Mouse (Mus musculus) midbrain, embryonic 13.5 days (tissue): ENCODE results near the gene Ano10. TPM values are rescaled to one million over a fixed set of nuclear protein-coding genes. Genes with fewer than 3 reads are reported as not detected.

Source experiments
- ATAC-seq: fragments of 200-750 bp; cut with Nextera tagmentation; 2 replicates; pipeline ENCODE4 v1.8.0; 2017; ENCODE audit warnings: mild to moderate bottlenecking, moderate TSS enrichment, moderate library complexity
- H3K27ac ChIP-seq: fragments of 300-500 bp; sonication (generic); 2 replicates; pipeline ENCODE4 v1.5.1; 2015; ENCODE audit warnings: inconsistent platforms, mild to moderate bottlenecking, moderate library complexity
- H3K27me3 ChIP-seq: fragments of 300-500 bp; sonication (generic); 2 replicates; pipeline ENCODE4 v1.6.1; 2015; ENCODE audit warnings: mild to moderate bottlenecking, inconsistent platforms
- H3K36me3 ChIP-seq: fragments of 300-500 bp; sonication (generic); 2 replicates; pipeline ENCODE4 v1.6.1; 2015; ENCODE audit warnings: mild to moderate bottlenecking, inconsistent platforms
- H3K4me1 ChIP-seq: fragments of 300-500 bp; sonication (generic); replicated peaks from 2 replicates; pipeline ENCODE4 v1.6.1; 2015; ENCODE audit warnings: inconsistent platforms
- H3K4me2 ChIP-seq: fragments of 300-500 bp; sonication (generic); replicated peaks from 2 replicates; pipeline ENCODE4 v1.6.1; 2015; ENCODE audit warnings: moderate library complexity, mild to moderate bottlenecking, inconsistent platforms
- H3K4me3 ChIP-seq: fragments of 300-500 bp; sonication (generic); replicated peaks from 2 replicates; pipeline ENCODE4 v1.5.1; 2015; ENCODE audit warnings: mild to moderate bottlenecking, inconsistent platforms
- H3K9ac ChIP-seq: fragments of 300-500 bp; sonication (generic); replicated peaks from 2 replicates; pipeline ENCODE4 v1.6.1; 2015; ENCODE audit warnings: mild to moderate bottlenecking, inconsistent platforms
- H3K9me3 ChIP-seq: fragments of 300-500 bp; sonication (generic); 2 replicates; pipeline ENCODE4 v1.6.1; 2016; ENCODE audit warnings: mild to moderate bottlenecking, inconsistent platforms
- WGBS: fragments of 180-500 bp; shearing (Covaris S2); methylation state at CpG from one replicate; pipeline ENCODE4 v1.1.7; 2015; 5-methylcytosine and 5-hydroxymethylcytosine counted together
- polyA plus RNA-seq: library from polyadenylated mRNA; unstranded; fragments of >200 nt; fragmentation: Nextera tagmentation; extraction: Ambion mirVana; gene quantifications from 2 replicates; pipeline ENCODE4 v1.2.1, GENCODE M21; 2015

The Ano10 gene
- polyA plus RNA-seq = 44.6 and 45.4 TPM in 2 replicates

DNA sequence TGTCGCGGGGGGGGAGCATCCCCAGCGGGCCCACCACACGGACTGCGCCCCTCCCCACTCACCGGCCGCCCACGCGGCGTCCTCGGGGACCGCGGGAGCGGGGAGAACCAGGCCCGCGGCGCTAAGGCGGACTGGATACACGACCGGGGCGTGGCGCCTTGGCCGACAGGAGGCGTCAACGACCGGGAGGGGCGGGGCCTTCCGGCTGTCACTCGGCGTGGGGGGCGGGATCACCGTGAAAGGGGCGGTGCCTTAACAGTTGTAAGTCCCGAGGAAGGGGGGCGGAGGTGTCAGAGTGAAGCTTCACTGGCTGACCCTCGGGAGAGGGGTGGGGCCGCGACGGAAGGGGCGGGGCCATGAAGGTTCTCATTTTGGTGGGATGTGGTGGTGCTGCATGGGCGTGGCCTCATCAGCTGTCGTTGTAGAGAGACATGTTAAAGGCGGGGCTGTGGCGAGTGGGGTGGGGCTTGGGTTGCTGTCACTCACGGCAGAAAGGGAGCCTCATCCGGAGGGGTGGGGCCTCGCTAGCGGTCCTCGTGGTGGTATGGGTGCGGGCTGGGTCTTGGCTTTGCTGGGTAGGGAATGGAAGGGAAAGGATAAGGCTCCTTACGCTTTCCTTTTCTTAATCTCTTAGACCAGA, at the start of gene Ano10:
Gene Ano10, minus strand, starts transcription at position 182 of the 640 bp plus-strand sequence.
- peak within 1 kb of the TSS; percentile 86 for H3K27ac ChIP-seq
- ATAC-seq = peak; percentile 97
- peak within 1 kb of the TSS; percentile 65 for H3K4me2 ChIP-seq
- H3K4me3 ChIP-seq = peak within 1 kb of the TSS; percentile 81
- H3K27me3 ChIP-seq = no peaks in the 10 kb centered on the region
- peak within 1 kb of the TSS; percentile 83 for H3K9ac ChIP-seq
- H3K36me3 ChIP-seq = no peaks in the 10 kb centered on the region
- 2% methylated on average over 51 of the region's 51 CpGs for WGBS
- H3K9me3 ChIP-seq = no peaks in the 10 kb centered on the region
- peaks cover 21% of the 10 kb centered on the region for H3K4me1 ChIP-seq

DNA sequence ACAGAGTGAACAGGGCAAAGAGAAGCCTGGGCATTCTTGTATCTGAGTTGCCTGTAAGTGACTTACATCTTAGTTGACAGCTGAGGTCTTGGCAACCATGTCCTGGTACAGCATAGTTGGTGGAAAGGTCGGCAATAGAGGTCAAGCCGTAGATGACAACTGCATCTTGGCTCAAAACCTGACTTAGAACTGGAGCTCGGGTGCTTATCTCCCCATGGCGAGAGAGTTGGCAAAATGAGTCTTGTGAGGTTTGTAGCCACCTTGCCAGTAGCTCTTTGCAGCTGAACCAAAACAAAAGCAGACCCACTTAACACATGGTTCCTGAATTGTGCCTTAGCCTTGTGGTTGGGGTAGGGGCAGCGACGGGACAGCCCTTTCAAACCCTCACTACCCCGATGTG, 49.2 kb upstream of the Ano10 start:
- Histone ChIP-seq H3K27ac (no peak overlapping the region), H3K4me3 (no peak overlapping the region), H3K4me1 (no peaks in the 10 kb centered on the region), H3K4me2 (no peak overlapping the region), H3K36me3 (no peaks in the 10 kb centered on the region), H3K27me3 (no peaks in the 10 kb centered on the region), H3K9me3 (no peaks in the 10 kb centered on the region), H3K9ac (no peak overlapping the region)
- no peak for ATAC-seq
- WGBS = 90% methylated on average over 7 of the region's 7 CpGs

DNA sequence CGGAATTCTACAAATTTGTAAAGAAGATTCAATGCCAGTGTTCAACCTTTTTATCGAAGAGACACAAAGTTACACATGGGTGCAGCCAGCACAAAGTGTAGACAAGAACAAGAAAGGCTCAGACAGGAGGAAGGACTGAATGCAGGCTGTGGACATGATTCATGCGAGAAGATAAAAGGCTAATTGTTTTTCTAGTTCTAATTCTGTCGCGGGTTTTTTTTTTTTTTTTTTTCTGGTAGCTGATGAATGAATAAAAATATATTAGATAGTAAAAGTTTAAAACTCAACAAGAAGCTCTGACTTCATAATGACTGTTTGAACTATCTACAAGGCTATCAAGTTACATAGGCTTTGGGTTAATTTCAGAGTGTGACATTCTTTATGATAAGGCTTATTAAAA, 45.7 kb upstream of the Ano10 start:
- H3K9me3 ChIP-seq = no peaks in the 10 kb centered on the region
- H3K27ac ChIP-seq = no peak overlapping the region
- no peak overlapping the region for H3K4me2 ChIP-seq
- WGBS = 63% methylated on average over 5 of the region's 5 CpGs
- no peaks in the 10 kb centered on the region for H3K27me3 ChIP-seq
- no peak overlapping the region for H3K9ac ChIP-seq
- H3K36me3 ChIP-seq = no peaks in the 10 kb centered on the region
- ATAC-seq = no peak
- H3K4me3 ChIP-seq = no peak overlapping the region
- no peaks in the 10 kb centered on the region for H3K4me1 ChIP-seq

DNA sequence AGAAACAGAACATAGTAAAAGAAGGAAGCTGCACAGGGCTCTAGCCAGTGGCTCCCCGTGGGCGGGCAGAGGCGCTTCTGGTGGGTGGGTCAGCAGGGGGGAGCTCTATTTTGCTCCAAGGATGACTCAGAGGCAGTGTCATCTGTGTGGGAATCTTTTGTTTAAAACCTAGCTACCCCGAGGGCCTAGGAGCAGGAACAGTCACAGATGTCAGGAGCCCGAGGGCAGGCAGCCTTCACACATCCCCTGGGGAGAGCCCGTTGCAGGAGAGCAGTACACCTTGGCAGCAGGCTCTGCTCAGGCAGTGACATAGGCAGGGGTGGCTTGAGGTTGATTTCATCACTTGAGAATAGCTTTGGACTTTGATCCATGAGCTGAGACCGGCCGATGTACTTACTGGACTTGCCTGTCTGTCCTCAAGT, 43.3 kb upstream of the Ano10 start:
- Histone ChIP-seq H3K36me3 (no peaks in the 10 kb centered on the region), H3K4me2 (no peak overlapping the region), H3K4me1 (no peaks in the 10 kb centered on the region), H3K4me3 (no peak overlapping the region), H3K9ac (no peak overlapping the region), H3K9me3 (no peaks in the 10 kb centered on the region), H3K27me3 (no peaks in the 10 kb centered on the region), H3K27ac (no peak overlapping the region)
- WGBS = 42% methylated on average over 8 of the region's 8 CpGs
- no peak for ATAC-seq

DNA sequence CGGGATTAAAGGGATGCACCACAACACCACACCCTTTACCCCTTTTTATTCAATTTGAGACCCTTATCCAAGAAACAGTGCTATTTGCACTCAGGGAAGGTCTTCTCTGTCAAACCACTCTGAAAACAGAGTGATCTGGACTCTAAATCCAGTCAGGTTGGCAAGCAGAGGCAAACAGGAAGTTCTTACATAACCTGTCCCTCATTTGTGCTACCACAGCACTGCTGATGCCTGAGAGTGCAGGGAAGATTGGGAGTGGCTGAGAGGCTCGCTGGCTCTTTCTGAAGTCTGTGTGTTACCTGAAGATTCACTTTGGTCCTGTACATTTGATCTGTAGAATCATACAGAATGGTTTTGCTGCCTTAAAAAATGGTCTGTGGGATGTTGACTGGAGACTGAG, 42.5 kb upstream of the Ano10 start:
- Histone ChIP-seq H3K9me3 (no peaks in the 10 kb centered on the region), H3K4me3 (no peak overlapping the region), H3K27me3 (no peaks in the 10 kb centered on the region), H3K27ac (no peak overlapping the region), H3K4me1 (no peaks in the 10 kb centered on the region), H3K9ac (no peak overlapping the region), H3K4me2 (no peak overlapping the region), H3K36me3 (no peaks in the 10 kb centered on the region)
- ATAC-seq = no peak
- WGBS = 72% methylated on average over 2 of the region's 2 CpGs

DNA sequence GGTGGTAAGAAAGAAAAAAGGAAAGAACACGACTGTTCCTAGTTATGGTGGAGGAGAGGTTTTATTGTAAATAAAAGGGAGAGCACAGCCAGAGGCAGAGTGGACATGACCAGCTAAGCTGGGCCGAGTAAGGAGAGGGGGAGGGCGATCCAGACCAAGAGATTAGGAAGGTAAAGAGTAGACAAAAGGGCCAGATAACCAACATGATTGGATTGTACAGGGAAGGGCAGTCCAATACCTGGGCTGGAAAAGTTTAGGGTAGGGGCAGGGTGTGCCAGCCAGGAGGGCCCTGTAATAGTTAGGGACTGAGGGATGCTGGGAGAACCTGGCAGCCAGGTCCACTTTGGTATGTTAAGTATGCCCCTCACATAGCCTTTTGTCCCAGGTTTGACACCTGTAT, 34.0 kb upstream of the Ano10 start:
- no peaks in the 10 kb centered on the region for H3K4me1 ChIP-seq
- no peaks in the 10 kb centered on the region for H3K36me3 ChIP-seq
- WGBS = 66% methylated on average over 3 of the region's 3 CpGs
- H3K27me3 ChIP-seq = no peaks in the 10 kb centered on the region
- ATAC-seq = no peak
- no peak overlapping the region for H3K9ac ChIP-seq
- H3K9me3 ChIP-seq = no peaks in the 10 kb centered on the region
- no peak overlapping the region for H3K27ac ChIP-seq
- no peak overlapping the region for H3K4me3 ChIP-seq
- no peak overlapping the region for H3K4me2 ChIP-seq

DNA sequence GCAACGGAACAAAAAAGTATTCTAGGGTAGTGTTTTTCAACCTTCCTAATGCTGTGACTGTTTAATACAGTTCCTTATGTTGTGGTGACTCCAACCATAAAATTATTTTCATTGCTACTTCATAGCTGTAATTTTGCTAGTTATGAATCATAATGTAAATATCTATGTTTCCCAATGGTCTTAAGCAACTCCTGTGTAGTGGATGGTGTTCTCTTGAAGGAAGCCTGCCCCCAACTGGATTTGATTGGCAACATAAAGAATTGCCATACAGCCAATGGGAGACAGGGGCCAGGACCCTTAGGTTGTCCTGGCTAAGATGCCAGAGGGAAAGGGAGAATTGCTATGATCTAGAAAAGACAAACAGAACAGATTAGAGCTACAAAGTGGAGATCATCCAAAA, 31.8 kb upstream of the Ano10 start:
- 94% methylated on average over 1 of the region's 1 CpGs for WGBS
- Histone ChIP-seq H3K36me3 (no peaks in the 10 kb centered on the region), H3K9ac (no peak overlapping the region), H3K4me1 (no peaks in the 10 kb centered on the region), H3K9me3 (no peaks in the 10 kb centered on the region), H3K27ac (no peak overlapping the region), H3K4me3 (no peak overlapping the region), H3K27me3 (no peaks in the 10 kb centered on the region), H3K4me2 (no peak overlapping the region)
- ATAC-seq = no peak

DNA sequence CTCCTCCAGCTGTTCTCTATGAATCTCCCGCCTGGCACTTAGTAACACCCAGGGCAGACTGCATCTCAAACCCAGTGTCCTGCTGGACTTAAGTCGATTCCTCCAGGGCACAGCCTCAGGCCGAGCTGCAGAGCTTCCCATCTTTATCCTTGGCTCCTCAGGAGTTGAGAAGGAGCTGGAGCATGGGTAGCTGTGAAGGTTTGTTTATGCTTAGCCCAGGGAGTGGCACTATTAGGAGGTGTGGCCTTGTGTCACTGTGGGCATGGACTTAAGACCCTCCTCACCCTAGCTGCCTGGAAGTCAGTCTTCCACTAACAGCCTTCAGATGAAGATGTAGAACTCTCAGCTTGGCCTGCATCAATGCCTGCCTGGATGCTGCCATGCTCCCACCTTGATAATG, 28.1 kb upstream of the Ano10 start:
- 68% methylated on average over 3 of the region's 3 CpGs for WGBS
- Histone ChIP-seq H3K36me3 (no peaks in the 10 kb centered on the region), H3K27me3 (no peaks in the 10 kb centered on the region), H3K9me3 (0 out of 2 replicates have a peak, but pooled peaks cover 2% of the 10 kb centered on the region), H3K9ac (no peak overlapping the region), H3K4me1 (no peaks in the 10 kb centered on the region), H3K4me3 (no peak overlapping the region), H3K4me2 (no peak overlapping the region), H3K27ac (no peak overlapping the region)
- no peak for ATAC-seq

DNA sequence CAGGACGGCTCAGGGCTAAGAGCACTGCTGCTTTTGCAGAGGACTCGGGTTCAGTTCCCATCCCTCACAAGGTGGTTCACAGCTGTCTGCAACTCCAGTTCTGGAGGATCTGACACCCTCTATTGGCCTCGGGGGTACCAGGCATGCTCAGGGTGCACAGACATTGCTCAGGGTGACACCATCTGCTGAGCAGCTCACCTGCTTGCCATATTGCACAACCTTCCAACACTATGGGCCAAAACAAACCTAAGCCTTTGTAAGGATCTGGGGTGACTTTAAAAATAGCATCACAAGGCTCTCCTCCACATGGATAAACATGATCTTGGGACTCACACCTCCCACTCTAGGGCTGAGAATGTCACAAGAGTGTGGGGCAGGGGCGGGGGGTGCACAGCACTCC, 26.4 kb upstream of the Ano10 start:
- 90% methylated on average over 4 of the region's 4 CpGs for WGBS
- Histone ChIP-seq H3K4me3 (no peak overlapping the region), H3K4me2 (no peak overlapping the region), H3K9ac (no peak overlapping the region), H3K9me3 (0 out of 2 replicates have a peak, but pooled peaks cover 2% of the 10 kb centered on the region), H3K4me1 (no peaks in the 10 kb centered on the region), H3K27ac (no peak overlapping the region), H3K27me3 (no peaks in the 10 kb centered on the region), H3K36me3 (no peaks in the 10 kb centered on the region)
- no peak for ATAC-seq

DNA sequence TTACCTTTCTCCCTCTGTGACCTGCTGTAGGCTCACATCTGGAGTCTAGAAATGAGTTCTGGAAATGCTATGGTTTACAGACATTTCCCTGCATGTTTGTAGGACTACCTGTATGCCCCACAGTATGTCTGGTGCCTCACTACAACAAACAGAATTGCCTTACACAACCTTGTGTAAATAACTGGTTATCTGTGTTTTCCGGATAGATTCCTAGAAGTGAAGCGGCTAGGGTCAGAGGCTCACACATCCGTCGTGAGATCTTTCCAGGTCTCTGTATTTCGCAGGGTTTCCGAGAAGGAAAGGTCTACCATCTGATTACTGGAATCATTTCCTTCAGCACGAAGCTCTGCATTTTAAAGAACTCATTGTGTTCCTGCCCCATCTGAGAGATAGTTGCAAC, 22.3 kb upstream of the Ano10 start:
- no peaks in the 10 kb centered on the region for H3K36me3 ChIP-seq
- 90% methylated on average over 7 of the region's 7 CpGs for WGBS
- no peaks in the 10 kb centered on the region for H3K4me1 ChIP-seq
- no peak overlapping the region for H3K4me2 ChIP-seq
- no peaks in the 10 kb centered on the region for H3K27me3 ChIP-seq
- no peak for ATAC-seq
- H3K9me3 ChIP-seq = 0 out of 2 replicates have a peak, but pooled peaks cover 2% of the 10 kb centered on the region
- H3K4me3 ChIP-seq = no peak overlapping the region
- H3K27ac ChIP-seq = no peak overlapping the region
- no peak overlapping the region for H3K9ac ChIP-seq

DNA sequence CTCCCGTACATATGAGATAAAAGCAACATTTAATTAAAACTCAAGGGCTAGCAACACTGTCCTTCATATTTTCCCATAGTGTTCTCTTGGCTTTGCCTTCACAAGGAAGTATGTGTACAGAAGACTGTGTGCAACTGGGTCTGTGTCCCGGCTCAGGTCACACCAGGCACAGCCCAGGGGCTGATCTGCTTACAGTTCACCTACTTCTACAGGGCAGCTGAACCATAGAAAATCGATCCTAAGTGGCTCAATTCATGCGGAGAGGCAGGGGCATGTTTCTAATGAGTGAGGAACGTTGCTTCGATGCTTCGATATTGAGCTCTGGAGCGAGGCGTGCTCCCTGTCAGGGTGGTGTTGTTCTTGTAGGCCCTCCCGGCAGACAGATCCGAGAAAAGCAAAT, 21.3 kb upstream of the Ano10 start:
- Histone ChIP-seq H3K4me2 (no peak overlapping the region), H3K27me3 (no peaks in the 10 kb centered on the region), H3K9me3 (0 out of 2 replicates have a peak, but pooled peaks cover 2% of the 10 kb centered on the region), H3K4me3 (no peak overlapping the region), H3K9ac (no peak overlapping the region), H3K4me1 (0 out of 2 replicates have a peak, but pooled peaks cover 2% of the 10 kb centered on the region), H3K27ac (no peak overlapping the region), H3K36me3 (no peaks in the 10 kb centered on the region)
- no peak for ATAC-seq
- WGBS = 62% methylated on average over 11 of the region's 11 CpGs

DNA sequence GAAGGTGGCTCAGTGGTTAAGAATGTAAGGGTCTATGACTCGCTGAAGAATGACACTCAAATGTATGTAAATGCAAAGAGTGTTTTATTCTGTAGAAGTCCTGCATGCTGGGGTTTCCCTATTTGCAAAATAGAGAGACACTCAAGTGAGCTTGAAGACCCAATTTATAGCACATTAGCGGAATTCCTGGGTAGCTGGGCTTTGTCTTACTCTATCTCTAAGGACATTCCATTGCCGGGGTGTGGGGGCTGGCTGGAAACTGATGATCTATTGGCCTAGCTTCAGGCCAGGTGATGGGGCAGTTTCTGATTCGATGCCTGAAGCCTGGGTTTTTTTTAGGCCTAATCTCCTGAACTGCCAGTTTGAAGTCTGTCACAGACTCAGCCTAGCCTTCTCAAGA, 20.7 kb upstream of the Ano10 start:
- H3K4me3 ChIP-seq = no peak overlapping the region
- H3K27ac ChIP-seq = no peak overlapping the region
- no peaks in the 10 kb centered on the region for H3K36me3 ChIP-seq
- ATAC-seq = no peak
- 63% methylated on average over 4 of the region's 4 CpGs for WGBS
- no peaks in the 10 kb centered on the region for H3K9me3 ChIP-seq
- H3K27me3 ChIP-seq = no peaks in the 10 kb centered on the region
- H3K4me1 ChIP-seq = 0 out of 2 replicates have a peak, but pooled peaks cover 2% of the 10 kb centered on the region
- no peak overlapping the region for H3K9ac ChIP-seq
- H3K4me2 ChIP-seq = no peak overlapping the region

DNA sequence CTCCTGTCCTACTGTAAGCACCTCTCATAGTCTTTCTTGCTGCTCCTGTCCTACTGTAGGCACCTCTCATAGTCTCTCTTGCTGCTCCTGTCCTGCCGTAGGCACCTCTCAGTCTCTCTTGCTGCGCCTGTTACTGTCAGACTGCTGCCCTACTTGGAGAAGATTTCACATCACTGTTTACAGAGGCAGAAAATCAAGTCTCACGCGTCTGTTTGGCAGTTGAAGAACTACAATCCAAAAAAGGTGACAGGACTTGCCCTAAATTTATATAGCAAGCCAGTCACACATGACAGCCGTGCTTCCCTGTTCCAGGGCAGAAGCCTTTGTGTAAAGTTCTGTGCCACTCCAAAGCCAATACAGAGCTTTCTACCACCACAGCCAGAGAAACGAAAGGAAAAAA, 20.2 kb upstream of the Ano10 start:
- Histone ChIP-seq H3K9ac (no peak overlapping the region), H3K4me1 (0 out of 2 replicates have a peak, but pooled peaks cover 2% of the 10 kb centered on the region), H3K4me2 (no peak overlapping the region), H3K9me3 (no peaks in the 10 kb centered on the region), H3K36me3 (no peaks in the 10 kb centered on the region), H3K27ac (no peak overlapping the region), H3K4me3 (no peak overlapping the region), H3K27me3 (no peaks in the 10 kb centered on the region; the same call in 1 of the 2 replicates)
- ATAC-seq = no peak
- WGBS = 91% methylated on average over 6 of the region's 6 CpGs
